In genomic region chr1:52012757-52013156, GRCm38 (mm10) we compare ENCODE assay signal across 10 mouse cellular contexts.
"Had no signal": no experiment of that assay in that cellular context is flagged by ENCODE, and none has a peak within 500 bp of the region (broad histone marks: within the 10 kb centered on the region; RNA-seq: fewer than 3 reads in every experiment).

No protein-coding gene starts in this region.

- H3K9ac ChIP-seq: liver, embryonic 12.5 days; lung, embryonic 15.5 days; midbrain, embryonic 12.5 days had no signal

- H3K9me3 ChIP-seq: limb, embryonic 10.5 days; liver, embryonic 12.5 days; lung, embryonic 15.5 days; midbrain, embryonic 12.5 days had no signal

- H3K27ac ChIP-seq: left cerebral cortex, adult 2 months; limb, embryonic 10.5 days; liver, embryonic 12.5 days; lung, embryonic 15.5 days; midbrain, embryonic 12.5 days had no signal

- ATAC-seq: liver, embryonic 12.5 days; midbrain, embryonic 16.5 days had no signal

- H3K4me3 ChIP-seq: left cerebral cortex, adult 2 months; limb, embryonic 10.5 days; liver, embryonic 12.5 days; lung, embryonic 15.5 days; midbrain, embryonic 12.5 days had no signal

- H3K4me2 ChIP-seq: liver, embryonic 12.5 days; lung, embryonic 15.5 days; midbrain, embryonic 12.5 days had no signal

- H3K27me3 ChIP-seq: lung, embryonic 15.5 days had no signal

- H3K36me3 ChIP-seq: limb, embryonic 10.5 days; liver, embryonic 12.5 days; lung, embryonic 15.5 days; midbrain, embryonic 12.5 days had no signal

- DNase-seq: kidney, adult 11 months; kidney, postnatal 14 days; spleen, adult 18-20 months; thymus, postnatal 36 days had no signal
